Mouse (Mus musculus) MEL (cell line): ENCODE measurements around the gene Cnppd1. TPM values are rescaled to one million over a fixed set of nuclear protein-coding genes. Genes with fewer than 3 reads are reported as not detected.

Source experiments
- DNase-seq: peaks from one replicate; pipeline ENCODE4 v3.0.0; 2011; ENCODE audit warnings: low read depth, low spot score
- H3K27ac ChIP-seq: 2 replicates; pipeline ENCODE4 v1.5.1; 2012; ENCODE audit warnings: low read depth, mild to moderate bottlenecking, control low read depth, low read length, moderate library complexity; ENCODE audit not compliant: control insufficient read depth
- H3K27me3 ChIP-seq, 2 experiments: fragments of 150-350 bp in 1 of 2; sonication (generic) in 1 of 2; 2 replicates each; pipeline ENCODE4 v1.6.1; 2012; ENCODE audit warnings: low read length in 2 of 2, mild to moderate bottlenecking in 2 of 2, improper control_type of control experiment in 1 of 2, moderate library complexity in 1 of 2; ENCODE audit not compliant: insufficient read depth in 2 of 2, control insufficient read depth in 1 of 2
- H3K36me3 ChIP-seq, 2 experiments: 2 replicates each; pipeline ENCODE4 v1.6.1; 2012 to 2014; ENCODE audit warnings: low read length in 2 of 2, improper control_type of control experiment in 1 of 2, inconsistent platforms in 1 of 2, mild to moderate bottlenecking in 1 of 2; ENCODE audit not compliant: insufficient read depth in 2 of 2, control insufficient read depth in 1 of 2
- H3K4me1 ChIP-seq, 2 experiments: fragments of 150-350 bp in 1 of 2; sonication (generic) in 1 of 2; 2 replicates each; pipeline ENCODE4 v1.6.1; 2012; ENCODE audit warnings: low read length in 2 of 2, improper control_type of control experiment in 1 of 2, mild to moderate bottlenecking in 1 of 2; ENCODE audit not compliant: insufficient read depth in 2 of 2, control insufficient read depth in 1 of 2
- H3K4me3 ChIP-seq, 2 experiments: fragments of 150-350 bp in 1 of 2; sonication (generic) in 1 of 2; 2 replicates each; pipeline ENCODE4 v1.5.1; 2012; ENCODE audit warnings: low read depth in 2 of 2, low read length in 2 of 2, mild to moderate bottlenecking in 2 of 2, moderate library complexity in 2 of 2, control low read depth in 1 of 2, improper control_type of control experiment in 1 of 2; ENCODE audit not compliant: control insufficient read depth in 1 of 2, insufficient read depth in 1 of 2
- H3K79me2 ChIP-seq: 2 replicates; pipeline ENCODE4 v1.6.1; 2012; ENCODE audit warnings: mild to moderate bottlenecking, low read length, moderate library complexity; ENCODE audit not compliant: control insufficient read depth, poor library complexity, insufficient read depth
- H3K9ac ChIP-seq: 2 replicates; pipeline ENCODE4 v1.6.1; 2012; ENCODE audit warnings: low read depth, mild to moderate bottlenecking, control low read depth, low read length, moderate library complexity; ENCODE audit not compliant: control insufficient read depth, poor library complexity, severe bottlenecking
- H3K9me3 ChIP-seq: fragments of 150-350 bp; sonication (generic); replicated peaks from 2 replicates; pipeline ENCODE4 v1.6.1; 2012; ENCODE audit warnings: mild to moderate bottlenecking, low read length, improper control_type of control experiment, moderate library complexity; ENCODE audit not compliant: insufficient read depth
- BHLHE40 ChIP-seq: IDR thresholded peaks from 2 replicates; pipeline ENCODE4 v1.6.1; 2012; ENCODE audit warnings: low read depth, mild to moderate bottlenecking, inconsistent platforms, low read length, improper control_type of control experiment, borderline replicate concordance
- CHD2 ChIP-seq: IDR thresholded peaks from 2 replicates; pipeline ENCODE4 v1.6.1; 2011; ENCODE audit warnings: low read length, improper control_type of control experiment
- CTCF ChIP-seq, 3 experiments: IDR thresholded peaks in 2 of 3; conservative IDR thresholded peaks in 1 of 3; 2 replicates each; pipeline ENCODE4 v1.5.1; 2011 to 2012; ENCODE audit warnings: low read length in 3 of 3, low read depth in 2 of 3, mild to moderate bottlenecking in 2 of 3, improper control_type of control experiment in 1 of 3, inconsistent platforms in 1 of 3, mixed read lengths in 1 of 3, moderate library complexity in 1 of 3; ENCODE audit not compliant: control insufficient read depth in 1 of 3, insufficient read depth in 1 of 3, poor library complexity in 1 of 3, severe bottlenecking in 1 of 3
- EP300 ChIP-seq, 2 experiments: IDR thresholded peaks; 2 replicates each; pipeline ENCODE4 v1.6.1; 2011; ENCODE audit warnings: improper control_type of control experiment in 2 of 2, low read length in 2 of 2, low read depth in 1 of 2, mild to moderate bottlenecking in 1 of 2
- GABPA ChIP-seq: IDR thresholded peaks from 2 replicates; pipeline ENCODE4 v1.6.1; 2012; ENCODE audit warnings: low read depth, mild to moderate bottlenecking, inconsistent platforms, low read length, improper control_type of control experiment, moderate library complexity
- JUND ChIP-seq: IDR thresholded peaks from 2 replicates; pipeline ENCODE4 v1.6.1; 2011; ENCODE audit warnings: low read depth, mild to moderate bottlenecking, improper control_type of control experiment, low read length
- MYB ChIP-seq: IDR thresholded peaks from 2 replicates; pipeline ENCODE4 v1.6.1; 2011; ENCODE audit warnings: mild to moderate bottlenecking, low read depth, low read length, improper control_type of control experiment
- POLR2AphosphoS2 ChIP-seq: IDR thresholded peaks from 2 replicates; pipeline ENCODE4 v1.6.1; 2011; ENCODE audit warnings: low read length, improper control_type of control experiment
- SMC3 ChIP-seq: IDR thresholded peaks from 2 replicates; pipeline ENCODE4 v1.6.1; 2011; ENCODE audit warnings: low read depth, low read length, improper control_type of control experiment
- TAL1 ChIP-seq: IDR thresholded peaks from 2 replicates; pipeline ENCODE4 v1.6.1; 2012; ENCODE audit warnings: mild to moderate bottlenecking, inconsistent platforms, low read length, moderate library complexity, mixed read lengths
- TBP ChIP-seq: IDR thresholded peaks from 2 replicates; pipeline ENCODE4 v1.8.0; 2011; ENCODE audit warnings: low read depth, low read length, improper control_type of control experiment
- USF2 ChIP-seq, 2 experiments: IDR thresholded peaks; 2 replicates each; pipeline ENCODE4 v1.6.1; 2011 to 2012; ENCODE audit warnings: improper control_type of control experiment in 2 of 2, low read length in 2 of 2, borderline replicate concordance in 1 of 2, inconsistent platforms in 1 of 2, low read depth in 1 of 2, mild to moderate bottlenecking in 1 of 2; ENCODE audit not compliant: insufficient read depth in 1 of 2
- ZC3H11A ChIP-seq: IDR thresholded peaks from 2 replicates; pipeline ENCODE4 v1.6.1; 2012; ENCODE audit warnings: low read depth, mild to moderate bottlenecking, inconsistent platforms, low read length, improper control_type of control experiment
- polyA plus RNA-seq, 2 experiments: library from polyadenylated mRNA; stranded (reverse) in 1 of 2; unstranded in 1 of 2; fragments of >175 nt in 1 of 2; fragments of >200 nt in 1 of 2; gene quantifications; 2 replicates each; pipeline versions ENCODE4 v1.2.1 to v1.2.4; 2012; ENCODE audit warnings: low replicate concordance in 2 of 2, low read depth in 1 of 2; ENCODE audit not compliant: insufficient read length in 2 of 2, insufficient read depth in 1 of 2, missing spikeins in 1 of 2
- total RNA-seq: library from RNA; depleted of rRNA; stranded (reverse); fragments of 300-350 nt; gene quantifications from 2 replicates; pipeline ENCODE4 v1.2.3, GENCODE M21; 2012

The Cnppd1 gene
- total and polyA plus RNA-seq, 3 experiments, result 54.4 to 314 (median 70.1) TPM

GRCm38 (mm10) chr1:75147411-75148135 is 5.1 kb upstream of the Cnppd1 start:
- Histone ChIP-seq H3K27me3 (no peaks in the 10 kb centered on the region), H3K4me3 (no peak overlapping the region), H3K79me2 (peaks cover 16% of the 10 kb centered on the region), H3K9me3 (no peaks in the 10 kb centered on the region), H3K36me3 (no peaks in the 10 kb centered on the region; a peak in 2 of 4 replicates), H3K4me1 (peaks cover 0 to 2% of the 10 kb centered on the region in 2 experiments; a peak in 2 of 4 replicates), H3K27ac (no peak overlapping the region), H3K9ac (no peak overlapping the region)
- TF ChIP-seq SMC3 (no peak), ZC3H11A (no peak), BHLHE40 (no peak), CTCF (IDR thresholded peaks at IDR 0.05 in 2 of 3, conservative IDR thresholded peaks at IDR 0.05 in 1 of 3; ENCODE audit: control insufficient read depth in 1 of 3, insufficient read depth in 1 of 3, low read depth in 2 of 3, low read length in 3 of 3, poor library complexity in 1 of 3, severe bottlenecking in 1 of 3) (no peak), USF2 (IDR thresholded peaks at IDR 0.05; ENCODE audit: borderline replicate concordance in 1 of 2, insufficient read depth in 1 of 2, low read depth in 1 of 2, low read length in 2 of 2) (no peak), JUND (no peak), TBP (no peak), CHD2 (no peak), GABPA (no peak), TAL1 (no peak), POLR2AphosphoS2 (no peak)
- no peak for DNase-seq

GRCm38 (mm10) chr1:75145589-75145988 is 3.1 kb upstream of the Cnppd1 start:
- Histone ChIP-seq H3K4me1 (peaks cover 0 to 5% of the 10 kb centered on the region in 2 experiments; a peak in 2 of 4 replicates), H3K27ac (no peak overlapping the region), H3K27me3 (no peaks in the 10 kb centered on the region), H3K79me2 (peaks cover 28% of the 10 kb centered on the region), H3K9ac (no peak overlapping the region), H3K9me3 (no peaks in the 10 kb centered on the region), H3K4me3 (no peak overlapping the region), H3K36me3 (no peaks in the 10 kb centered on the region; a peak in 2 of 4 replicates)
- TF ChIP-seq EP300 (IDR thresholded peaks at IDR 0.05; ENCODE audit: low read depth in 1 of 2, low read length in 2 of 2) (peak in 1 of 2 experiments; percentile 21; a peak in 1 of 4 replicates), MYB (no peak)
- no peak for DNase-seq
